Mouse (Mus musculus) CH12.LX (cell line): ENCODE results near the gene Klhdc4.

Experiments
- CTCF ChIP-seq, 2 experiments: IDR thresholded peaks in 1 of 2; conservative IDR thresholded peaks in 1 of 2; 2 replicates each; pipeline ENCODE4 v1.5.1; 2011 to 2012; ENCODE audit warnings: low read depth in 2 of 2, low read length in 2 of 2, improper control_type of control experiment in 1 of 2, inconsistent platforms in 1 of 2, mild to moderate bottlenecking in 1 of 2, moderate library complexity in 1 of 2
- E2F4 ChIP-seq: IDR thresholded peaks from 2 replicates; pipeline ENCODE4 v1.6.1; 2011; ENCODE audit warnings: low read depth, low read length, improper control_type of control experiment; ENCODE audit not compliant: insufficient replicate concordance
- ELF1 ChIP-seq: IDR thresholded peaks from 2 replicates; pipeline ENCODE4 v1.6.1; 2014; ENCODE audit warnings: low read depth, mild to moderate bottlenecking, inconsistent platforms, low read length, improper control_type of control experiment
- EP300 ChIP-seq: IDR thresholded peaks from 2 replicates; pipeline ENCODE4 v1.6.1; 2011; ENCODE audit warnings: low read length, improper control_type of control experiment
- GABPA ChIP-seq: IDR thresholded peaks from 2 replicates; pipeline ENCODE4 v1.6.1; 2012; ENCODE audit warnings: low read depth, low read length, improper control_type of control experiment, inconsistent platforms; ENCODE audit not compliant: insufficient replicate concordance
- KAT2A ChIP-seq: IDR thresholded peaks from 2 replicates; pipeline ENCODE4 v1.6.1; 2012; ENCODE audit warnings: low read length, improper control_type of control experiment, inconsistent platforms; ENCODE audit not compliant: insufficient replicate concordance
- MAZ ChIP-seq: IDR thresholded peaks from 2 replicates; pipeline ENCODE4 v1.6.1; 2012; ENCODE audit warnings: low read depth, mild to moderate bottlenecking, inconsistent platforms, low read length, improper control_type of control experiment, moderate library complexity
- NRF1 ChIP-seq: IDR thresholded peaks from 2 replicates; pipeline ENCODE4 v1.6.1; 2014; ENCODE audit warnings: low read depth, mild to moderate bottlenecking, inconsistent platforms, low read length, improper control_type of control experiment, moderate library complexity
- POLR2A ChIP-seq: IDR thresholded peaks from 2 replicates; pipeline ENCODE4 v1.6.1; 2011; ENCODE audit warnings: low read depth, mild to moderate bottlenecking, improper control_type of control experiment, low read length
- POLR2AphosphoS2 ChIP-seq: IDR thresholded peaks from 2 replicates; pipeline ENCODE4 v1.6.1; 2011; ENCODE audit warnings: low read depth, low read length, improper control_type of control experiment
- RAD21 ChIP-seq: IDR thresholded peaks from 2 replicates; pipeline ENCODE4 v1.6.1; 2011; ENCODE audit warnings: low read depth, mild to moderate bottlenecking, low read length, improper control_type of control experiment, moderate library complexity
- RCOR1 ChIP-seq: conservative IDR thresholded peaks from 2 replicates; pipeline ENCODE4 v1.6.1; 2012; ENCODE audit warnings: low read depth, mild to moderate bottlenecking, inconsistent platforms, low read length, improper control_type of control experiment

DNA sequence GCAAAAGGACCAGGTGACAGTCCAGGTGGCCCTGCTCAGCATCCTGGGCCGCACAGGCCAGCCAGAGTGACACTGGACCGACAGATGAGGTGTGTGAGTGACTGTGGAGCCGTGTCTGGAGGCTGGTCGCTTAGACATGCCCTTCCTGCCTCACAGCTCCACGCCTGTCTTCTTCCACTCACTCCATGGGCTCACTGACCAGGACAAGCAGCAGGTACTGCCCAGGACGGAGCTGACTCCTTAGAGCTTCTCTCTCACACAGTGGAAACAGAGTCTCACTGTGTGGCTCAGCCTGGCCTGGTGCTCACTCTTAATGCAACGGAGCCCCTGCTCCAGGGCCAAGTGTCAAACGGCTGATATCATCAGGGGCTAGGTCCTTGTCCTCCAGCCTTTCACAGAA lies 33.9 kb downstream of the Klhdc4 start:
- TF ChIP-seq MAZ: no peak
- no peak for TF ChIP-seq POLR2A
- TF ChIP-seq EP300: no peak
- no peak for TF ChIP-seq CTCF (conservative IDR thresholded peaks at IDR 0.05 in 1 of 2, IDR thresholded peaks at IDR 0.05 in 1 of 2; ENCODE audit: low read depth in 2 of 2, low read length in 2 of 2)
- no peak for TF ChIP-seq ELF1
- TF ChIP-seq RAD21: no peak
- TF ChIP-seq E2F4: no peak
- TF ChIP-seq RCOR1: no peak
- TF ChIP-seq POLR2AphosphoS2: no peak
- TF ChIP-seq KAT2A: no peak
- TF ChIP-seq NRF1: no peak
- TF ChIP-seq GABPA: no peak
